Mouse (Mus musculus): Measurements from ENCODE around the gene Mvd. TPM values are rescaled to one million over a fixed set of nuclear protein-coding genes. Genes with fewer than 3 reads are reported as not detected.

The Mvd gene
- total RNA-seq, 2 experiments from 2014 or later: 3.2 to 3.4 TPM

Other genes with a start within 250 kb of the Mvd start
- gene Zfpm1, start 161.3 kb downstream of the Mvd start, total RNA-seq (2015): 12.2 and 21.6 TPM in 2 replicates
- 9.9 and 20.3 TPM in 2 replicates for gene Zfpm1, start 161.3 kb downstream of the Mvd start, total RNA-seq (2017)
- not detected in 2 replicates for gene Trhr2, start 82.7 kb downstream of the Mvd start, total RNA-seq (2015)
- not detected in 2 replicates for gene Trhr2, start 82.7 kb downstream of the Mvd start, total RNA-seq (2017)
- gene Zc3h18, start 66.8 kb downstream of the Mvd start, total RNA-seq (2015): 26.1 and 27.2 TPM in 2 replicates
- 55.6 and 67.3 TPM in 2 replicates for gene Zc3h18, start 66.8 kb downstream of the Mvd start, total RNA-seq (2017)
- not detected in 2 replicates for gene Il17c, start 21.4 kb downstream of the Mvd start, total RNA-seq (2015)
- gene Il17c, start 21.4 kb downstream of the Mvd start, total RNA-seq (2017): not detected in 2 replicates
- gene Cyba, start 10.5 kb downstream of the Mvd start, total RNA-seq (2015): 123 and 166 TPM in 2 replicates
- gene Cyba, start 10.5 kb downstream of the Mvd start, total RNA-seq (2017): 94.4 and 117 TPM in 2 replicates
- gene Snai3, start 17.3 kb upstream of the Mvd start, total RNA-seq (2015): 0.30 TPM in 1 of 2 replicates, not detected in the other
- gene Snai3, start 17.3 kb upstream of the Mvd start, total RNA-seq (2017): not detected in 2 replicates
- gene Rnf166, start 32.6 kb upstream of the Mvd start, total RNA-seq (2015): 26.6 and 33.3 TPM in 2 replicates
- gene Rnf166, start 32.6 kb upstream of the Mvd start, total RNA-seq (2017): 32.8 and 33.2 TPM in 2 replicates
- gene Ctu2, start 32.7 kb upstream of the Mvd start, total RNA-seq (2015): 17.3 and 26.8 TPM in 2 replicates
- 11.2 and 14.9 TPM in 2 replicates for gene Ctu2, start 32.7 kb upstream of the Mvd start, total RNA-seq (2017)
- 25.8 and 38.5 TPM in 2 replicates for gene Piezo1, start 107.9 kb upstream of the Mvd start, total RNA-seq (2015)
- gene Piezo1, start 107.9 kb upstream of the Mvd start, total RNA-seq (2017): 15.5 and 22.3 TPM in 2 replicates
- 52.4 and 62.0 TPM in 2 replicates for gene Cdt1, start 124.6 kb upstream of the Mvd start, total RNA-seq (2015)
- gene Cdt1, start 124.6 kb upstream of the Mvd start, total RNA-seq (2017): 40.8 and 49.6 TPM in 2 replicates
- gene Aprt, start 133.5 kb upstream of the Mvd start, total RNA-seq (2015): 258 and 268 TPM in 2 replicates
- 117 and 152 TPM in 2 replicates for gene Aprt, start 133.5 kb upstream of the Mvd start, total RNA-seq (2017)
- 30.3 and 31.8 TPM in 2 replicates for gene Galns, start 168.0 kb upstream of the Mvd start, total RNA-seq (2015)
- 32.2 and 33.1 TPM in 2 replicates for gene Galns, start 168.0 kb upstream of the Mvd start, total RNA-seq (2017)
- gene Trappc2l, start 168.2 kb upstream of the Mvd start, total RNA-seq (2015): 41.5 and 52.4 TPM in 2 replicates
- gene Trappc2l, start 168.2 kb upstream of the Mvd start, total RNA-seq (2017): 18.0 and 27.9 TPM in 2 replicates
- 0.12 TPM in 1 of 2 replicates, not detected in the other for gene Pabpn1l, start 179.3 kb upstream of the Mvd start, total RNA-seq (2015)
- not detected in 2 replicates for gene Pabpn1l, start 179.3 kb upstream of the Mvd start, total RNA-seq (2017)